Mouse (Mus musculus) MEL (cell line): ENCODE data around the gene Atf3. TPM values are rescaled to one million over a fixed set of nuclear protein-coding genes. Genes with fewer than 3 reads are reported as not detected.

Experiments used
- DNase-seq: peaks from one replicate; pipeline ENCODE4 v3.0.0; 2011; ENCODE audit warnings: low read depth, low spot score
- H3K27ac ChIP-seq: 2 replicates; pipeline ENCODE4 v1.5.1; 2012; ENCODE audit warnings: low read depth, mild to moderate bottlenecking, control low read depth, low read length, moderate library complexity; ENCODE audit not compliant: control insufficient read depth
- H3K27me3 ChIP-seq, 2 experiments: fragments of 150-350 bp in 1 of 2; sonication (generic) in 1 of 2; 2 replicates each; pipeline ENCODE4 v1.6.1; 2012; ENCODE audit warnings: low read length in 2 of 2, mild to moderate bottlenecking in 2 of 2, improper control_type of control experiment in 1 of 2, moderate library complexity in 1 of 2; ENCODE audit not compliant: insufficient read depth in 2 of 2, control insufficient read depth in 1 of 2
- H3K36me3 ChIP-seq, 2 experiments: 2 replicates each; pipeline ENCODE4 v1.6.1; 2012 to 2014; ENCODE audit warnings: low read length in 2 of 2, improper control_type of control experiment in 1 of 2, inconsistent platforms in 1 of 2, mild to moderate bottlenecking in 1 of 2; ENCODE audit not compliant: insufficient read depth in 2 of 2, control insufficient read depth in 1 of 2
- H3K4me1 ChIP-seq, 2 experiments: fragments of 150-350 bp in 1 of 2; sonication (generic) in 1 of 2; 2 replicates each; pipeline ENCODE4 v1.6.1; 2012; ENCODE audit warnings: low read length in 2 of 2, improper control_type of control experiment in 1 of 2, mild to moderate bottlenecking in 1 of 2; ENCODE audit not compliant: insufficient read depth in 2 of 2, control insufficient read depth in 1 of 2
- H3K4me3 ChIP-seq, 2 experiments: fragments of 150-350 bp in 1 of 2; sonication (generic) in 1 of 2; 2 replicates each; pipeline ENCODE4 v1.5.1; 2012; ENCODE audit warnings: low read depth in 2 of 2, low read length in 2 of 2, mild to moderate bottlenecking in 2 of 2, moderate library complexity in 2 of 2, control low read depth in 1 of 2, improper control_type of control experiment in 1 of 2; ENCODE audit not compliant: control insufficient read depth in 1 of 2, insufficient read depth in 1 of 2
- H3K79me2 ChIP-seq: 2 replicates; pipeline ENCODE4 v1.6.1; 2012; ENCODE audit warnings: mild to moderate bottlenecking, low read length, moderate library complexity; ENCODE audit not compliant: control insufficient read depth, poor library complexity, insufficient read depth
- H3K9ac ChIP-seq: 2 replicates; pipeline ENCODE4 v1.6.1; 2012; ENCODE audit warnings: low read depth, mild to moderate bottlenecking, control low read depth, low read length, moderate library complexity; ENCODE audit not compliant: control insufficient read depth, poor library complexity, severe bottlenecking
- H3K9me3 ChIP-seq: fragments of 150-350 bp; sonication (generic); replicated peaks from 2 replicates; pipeline ENCODE4 v1.6.1; 2012; ENCODE audit warnings: mild to moderate bottlenecking, low read length, improper control_type of control experiment, moderate library complexity; ENCODE audit not compliant: insufficient read depth
- BHLHE40 ChIP-seq: IDR thresholded peaks from 2 replicates; pipeline ENCODE4 v1.6.1; 2012; ENCODE audit warnings: low read depth, mild to moderate bottlenecking, inconsistent platforms, low read length, improper control_type of control experiment, borderline replicate concordance
- CHD1 ChIP-seq: IDR thresholded peaks from 2 replicates; pipeline ENCODE4 v1.6.1; 2012; ENCODE audit warnings: low read depth, mild to moderate bottlenecking, inconsistent platforms, low read length, improper control_type of control experiment
- CHD2 ChIP-seq: IDR thresholded peaks from 2 replicates; pipeline ENCODE4 v1.6.1; 2011; ENCODE audit warnings: low read length, improper control_type of control experiment
- ELF1 ChIP-seq: IDR thresholded peaks from 2 replicates; pipeline ENCODE4 v1.6.1; 2014; ENCODE audit warnings: low read depth, mild to moderate bottlenecking, inconsistent platforms, low read length, improper control_type of control experiment, moderate library complexity
- EP300 ChIP-seq, 2 experiments: IDR thresholded peaks; 2 replicates each; pipeline ENCODE4 v1.6.1; 2011; ENCODE audit warnings: improper control_type of control experiment in 2 of 2, low read length in 2 of 2, low read depth in 1 of 2, mild to moderate bottlenecking in 1 of 2
- ETS1 ChIP-seq: IDR thresholded peaks from 2 replicates; pipeline ENCODE4 v1.6.1; 2012; ENCODE audit warnings: low read depth, mild to moderate bottlenecking, inconsistent platforms, low read length, improper control_type of control experiment, moderate library complexity
- GABPA ChIP-seq: IDR thresholded peaks from 2 replicates; pipeline ENCODE4 v1.6.1; 2012; ENCODE audit warnings: low read depth, mild to moderate bottlenecking, inconsistent platforms, low read length, improper control_type of control experiment, moderate library complexity
- GATA1 ChIP-seq: IDR thresholded peaks from 2 replicates; pipeline ENCODE4 v1.6.1; 2011; ENCODE audit warnings: low read depth, low read length, improper control_type of control experiment
- JUND ChIP-seq: IDR thresholded peaks from 2 replicates; pipeline ENCODE4 v1.6.1; 2011; ENCODE audit warnings: low read depth, mild to moderate bottlenecking, improper control_type of control experiment, low read length
- KAT2A ChIP-seq: conservative IDR thresholded peaks from 2 replicates; pipeline ENCODE4 v1.6.1; 2012; ENCODE audit warnings: low read depth, low read length, improper control_type of control experiment, inconsistent platforms
- MAFK ChIP-seq: IDR thresholded peaks from 2 replicates; pipeline ENCODE4 v1.6.1; 2011; ENCODE audit warnings: low read depth, mild to moderate bottlenecking, low read length, improper control_type of control experiment, borderline replicate concordance
- MAX ChIP-seq: IDR thresholded peaks from 2 replicates; pipeline ENCODE4 v1.6.1; 2011; ENCODE audit warnings: low read length, improper control_type of control experiment
- MXI1 ChIP-seq: IDR thresholded peaks from 2 replicates; pipeline ENCODE4 v1.6.1; 2011; ENCODE audit warnings: mild to moderate bottlenecking, low read depth, low read length, improper control_type of control experiment
- MYB ChIP-seq: IDR thresholded peaks from 2 replicates; pipeline ENCODE4 v1.6.1; 2011; ENCODE audit warnings: mild to moderate bottlenecking, low read depth, low read length, improper control_type of control experiment
- MYC ChIP-seq: IDR thresholded peaks from 2 replicates; pipeline ENCODE4 v1.6.1; 2011; ENCODE audit warnings: low read depth, mild to moderate bottlenecking, low read length, improper control_type of control experiment, moderate library complexity
- NELFE ChIP-seq: IDR thresholded peaks from 2 replicates; pipeline ENCODE4 v1.6.1; 2011; ENCODE audit warnings: low read depth, low read length, improper control_type of control experiment
- NRF1 ChIP-seq: IDR thresholded peaks from 2 replicates; pipeline ENCODE4 v1.6.1; 2014; ENCODE audit warnings: low read depth, mild to moderate bottlenecking, inconsistent platforms, low read length, improper control_type of control experiment, moderate library complexity; ENCODE audit not compliant: poor library complexity, insufficient read depth, severe bottlenecking
- POLR2A ChIP-seq, 2 experiments: IDR thresholded peaks; 2 replicates each; pipeline ENCODE4 v1.6.1; 2011 to 2012; ENCODE audit warnings: low read length in 2 of 2, mild to moderate bottlenecking in 2 of 2, control low read depth in 1 of 2, improper control_type of control experiment in 1 of 2, low read depth in 1 of 2, moderate library complexity in 1 of 2; ENCODE audit not compliant: control insufficient read depth in 1 of 2, insufficient read depth in 1 of 2, poor library complexity in 1 of 2
- POLR2AphosphoS5 ChIP-seq: IDR thresholded peaks from 2 replicates; pipeline ENCODE4 v1.6.1; 2012; ENCODE audit warnings: low read depth, borderline replicate concordance, mild to moderate bottlenecking, inconsistent platforms, low read length, moderate library complexity, mixed read lengths
- RAD21 ChIP-seq: IDR thresholded peaks from 2 replicates; pipeline ENCODE4 v1.6.1; 2011; ENCODE audit warnings: mild to moderate bottlenecking, low read depth, low read length, improper control_type of control experiment
- RCOR1 ChIP-seq: IDR thresholded peaks from 2 replicates; pipeline ENCODE4 v1.6.1; 2012; ENCODE audit warnings: low read depth, mild to moderate bottlenecking, inconsistent platforms, low read length, improper control_type of control experiment
- SIN3A ChIP-seq: IDR thresholded peaks from 2 replicates; pipeline ENCODE4 v1.6.1; 2012; ENCODE audit warnings: low read length, improper control_type of control experiment, inconsistent platforms
- SMC3 ChIP-seq: IDR thresholded peaks from 2 replicates; pipeline ENCODE4 v1.6.1; 2011; ENCODE audit warnings: low read depth, low read length, improper control_type of control experiment
- TAL1 ChIP-seq: IDR thresholded peaks from 2 replicates; pipeline ENCODE4 v1.6.1; 2012; ENCODE audit warnings: mild to moderate bottlenecking, inconsistent platforms, low read length, moderate library complexity, mixed read lengths
- TCF12 ChIP-seq: IDR thresholded peaks from 2 replicates; pipeline ENCODE4 v1.6.1; 2014; ENCODE audit warnings: low read depth, mild to moderate bottlenecking, inconsistent platforms, low read length, improper control_type of control experiment, moderate library complexity
- UBTF ChIP-seq: IDR thresholded peaks from 2 replicates; pipeline ENCODE4 v1.6.1; 2012; ENCODE audit warnings: low read depth, mild to moderate bottlenecking, inconsistent platforms, low read length, improper control_type of control experiment, moderate library complexity, borderline replicate concordance; ENCODE audit not compliant: insufficient read depth
- USF1 ChIP-seq: IDR thresholded peaks from 2 replicates; pipeline ENCODE4 v1.6.1; 2014; ENCODE audit warnings: low read depth, mild to moderate bottlenecking, inconsistent platforms, low read length, improper control_type of control experiment, moderate library complexity
- USF2 ChIP-seq, 2 experiments: IDR thresholded peaks; 2 replicates each; pipeline ENCODE4 v1.6.1; 2011 to 2012; ENCODE audit warnings: improper control_type of control experiment in 2 of 2, low read length in 2 of 2, borderline replicate concordance in 1 of 2, inconsistent platforms in 1 of 2, low read depth in 1 of 2, mild to moderate bottlenecking in 1 of 2; ENCODE audit not compliant: insufficient read depth in 1 of 2
- ZC3H11A ChIP-seq: IDR thresholded peaks from 2 replicates; pipeline ENCODE4 v1.6.1; 2012; ENCODE audit warnings: low read depth, mild to moderate bottlenecking, inconsistent platforms, low read length, improper control_type of control experiment
- ZNF384 ChIP-seq: IDR thresholded peaks from 2 replicates; pipeline ENCODE4 v1.6.1; 2012; ENCODE audit warnings: low read depth, mild to moderate bottlenecking, inconsistent platforms, low read length, improper control_type of control experiment
- polyA plus RNA-seq, 2 experiments: library from polyadenylated mRNA; stranded (reverse) in 1 of 2; unstranded in 1 of 2; fragments of >175 nt in 1 of 2; fragments of >200 nt in 1 of 2; gene quantifications; 2 replicates each; pipeline versions ENCODE4 v1.2.1 to v1.2.4; 2012; ENCODE audit warnings: low replicate concordance in 2 of 2, low read depth in 1 of 2; ENCODE audit not compliant: insufficient read length in 2 of 2, insufficient read depth in 1 of 2, missing spikeins in 1 of 2
- total RNA-seq: library from RNA; depleted of rRNA; stranded (reverse); fragments of 300-350 nt; gene quantifications from 2 replicates; pipeline ENCODE4 v1.2.3, GENCODE M21; 2012

Atf3 gene
- total and polyA plus RNA-seq, 3 experiments, result 0.46 to 1.4 TPM; not detected in 1

DNA sequence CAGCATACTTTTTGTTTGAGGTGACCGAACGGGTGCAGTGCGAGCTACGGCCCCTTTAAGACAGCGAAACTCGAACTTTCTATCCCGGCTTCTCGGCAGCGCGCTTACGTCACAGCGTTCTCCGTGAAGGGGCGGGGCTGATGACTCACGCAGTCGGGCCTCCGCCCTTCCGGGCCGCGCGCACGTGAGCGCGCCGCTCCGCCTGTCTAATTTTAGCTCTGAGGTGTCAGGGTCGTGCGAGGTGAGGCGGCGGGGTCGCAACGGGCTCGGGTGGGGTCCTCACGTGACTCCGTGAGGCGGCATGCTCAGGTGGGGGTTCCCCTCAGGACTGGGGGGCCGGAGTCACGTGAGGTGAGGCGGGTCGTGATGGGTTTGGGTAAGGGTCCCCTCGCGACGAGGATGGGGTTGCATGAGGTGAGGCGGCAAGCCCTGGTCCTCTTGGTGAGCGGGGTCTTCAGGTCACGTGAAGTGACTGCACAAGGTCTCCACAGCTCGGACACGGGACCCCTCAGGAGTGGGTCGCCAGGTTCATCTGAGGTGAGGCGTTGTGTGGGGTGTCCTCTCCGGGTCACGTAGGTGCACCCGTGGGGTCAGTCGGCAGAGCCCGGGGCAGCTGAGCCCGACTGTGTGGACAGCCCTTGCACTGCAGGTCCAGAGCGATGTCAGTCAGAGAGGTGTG lies 6.6 kb upstream of the Atf3 start (continued):
- no peak for TF ChIP-seq TCF12
- no peak for TF ChIP-seq ZNF384
- no peak for TF ChIP-seq RCOR1
- TF ChIP-seq MAX, result peak; percentile 82
- peak in 1 of 2 experiments; percentile 56; a peak in 2 of 4 replicates for TF ChIP-seq EP300 (IDR thresholded peaks at IDR 0.05; ENCODE audit: low read depth in 1 of 2, low read length in 2 of 2)
- TF ChIP-seq MXI1, result peak; percentile 94
- peak; percentile 82 for TF ChIP-seq ELF1
- no peak for TF ChIP-seq POLR2AphosphoS5
- TF ChIP-seq SIN3A, result peak; percentile 92
- TF ChIP-seq UBTF, result no peak
- TF ChIP-seq GABPA, result no peak
- no peak for TF ChIP-seq KAT2A
- peak; percentile 57 to 66; a peak in 2 of 4 replicates for TF ChIP-seq POLR2A (IDR thresholded peaks at IDR 0.05; ENCODE audit: control insufficient read depth in 1 of 2, insufficient read depth in 1 of 2, low read depth in 1 of 2, low read length in 2 of 2, poor library complexity in 1 of 2)
- TF ChIP-seq ZC3H11A, result no peak
- no peak for TF ChIP-seq GATA1
- TF ChIP-seq ETS1, result peak; percentile 89
- TF ChIP-seq JUND, result peak; percentile 63; the same call in 1 of the 2 replicates
- TF ChIP-seq CHD2, result no peak
- TF ChIP-seq MYC, result peak; percentile 63; the same call in 1 of the 2 replicates
- TF ChIP-seq CHD1, result no peak
- TF ChIP-seq RAD21, result no peak
- TF ChIP-seq USF2 (IDR thresholded peaks at IDR 0.05; ENCODE audit: borderline replicate concordance in 1 of 2, insufficient read depth in 1 of 2, low read depth in 1 of 2, low read length in 2 of 2), result 0 out of 4 replicates have a peak, but pooled peaks of 1 of the 2 experiments have one; percentile 39

DNA sequence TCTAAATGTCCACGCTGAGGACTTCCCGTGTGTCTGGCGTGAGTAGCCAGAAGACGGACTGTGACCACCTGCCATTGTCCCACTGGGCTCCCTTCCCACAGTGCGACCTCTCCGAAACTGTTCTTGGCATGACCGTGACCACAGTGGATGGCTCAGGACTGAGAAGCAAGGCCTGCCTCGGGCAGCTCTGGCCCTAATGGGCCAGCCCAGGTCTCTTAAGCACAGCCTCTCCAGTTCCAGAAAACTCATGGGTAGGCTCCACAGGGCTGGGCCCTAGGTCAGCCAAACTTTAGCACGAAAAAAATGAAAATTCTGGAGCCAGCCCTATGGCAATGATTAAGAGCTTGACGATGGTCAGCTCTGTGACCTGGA lies 6.1 kb upstream of the Atf3 start:
- Histone ChIP-seq H3K4me3 (peak overlapping the region; percentile 83), H3K79me2 (peaks cover 9% of the 10 kb centered on the region), H3K4me1 (peaks cover 7 to 17% of the 10 kb centered on the region in 2 experiments; a peak in 3 of 4 replicates), H3K27me3 (no peaks in the 10 kb centered on the region), H3K27ac (peak overlapping the region; percentile 52; the same call in 1 of the 2 replicates), H3K9ac (peak overlapping the region; percentile 81), H3K9me3 (no peaks in the 10 kb centered on the region), H3K36me3 (peaks cover 0 to 12% of the 10 kb centered on the region in 2 experiments; a peak in 2 of 4 replicates)
- no peak for DNase-seq
- TF ChIP-seq USF1 (no peak), MAFK (no peak), BHLHE40 (no peak), ETS1 (no peak), JUND (no peak), SMC3 (no peak), MYB (no peak), MYC (no peak), ZNF384 (no peak), NRF1 (no peak), MXI1 (no peak), NELFE (no peak), TAL1 (no peak), EP300 (IDR thresholded peaks at IDR 0.05; ENCODE audit: low read depth in 1 of 2, low read length in 2 of 2) (no peak), ELF1 (no peak)
